Mouse (Mus musculus): ENCODE measurements around the gene Xndc1. TPM values are rescaled to one million over a fixed set of nuclear protein-coding genes. Genes with fewer than 3 reads are reported as not detected.

Xndc1 gene
- polyA plus RNA-seq, 1 experiment from 2014 or later = 5.8 TPM

- no peaks in the 10 kb centered on the region for H3K9me3 ChIP-seq (ENCODE audit: low read length)
- no peak for TF ChIP-seq EP300 (IDR thresholded peaks at IDR 0.05; ENCODE audit: low read depth)
- no peak for TF ChIP-seq CTCF (IDR thresholded peaks at IDR 0.05; ENCODE audit: low read depth)
- ATAC-seq = no peak
- no peaks in the 10 kb centered on the region for H3K36me3 ChIP-seq (replicated peaks; ENCODE audit: insufficient read depth, low read length)
- DNase-seq = no peak
- WGBS (ENCODE audit: insufficient replicate concordance) = 79% methylated on average over 45 of the region's 45 CpGs
- H3K4me3 ChIP-seq (ENCODE audit: low read depth, low read length) = no peak overlapping the region
- no peak overlapping the region for H3K4me2 ChIP-seq (ENCODE audit: low read depth, low read length)
- no peak overlapping the region for H3K27ac ChIP-seq (ENCODE audit: low read depth)
- H3K4me1 ChIP-seq (ENCODE audit: insufficient read depth) = no peaks in the 10 kb centered on the region
- H3K27me3 ChIP-seq (ENCODE audit: insufficient read depth, low read length) = no peaks in the 10 kb centered on the region
- H3K9ac ChIP-seq (replicated peaks) = no peak overlapping the region
Observed at GRCm38 (mm10) chr7:102113151-102113729, 47.9 kb downstream of the Xndc1 start.

- peaks cover 18% of the 10 kb centered on the region for H3K36me3 ChIP-seq (replicated peaks; ENCODE audit: insufficient read depth, low read length)
- H3K27me3 ChIP-seq (ENCODE audit: insufficient read depth, low read length) = no peaks in the 10 kb centered on the region
- no peaks in the 10 kb centered on the region for H3K4me1 ChIP-seq (ENCODE audit: insufficient read depth)
- no peak within 1 kb of the TSS for H3K27ac ChIP-seq (ENCODE audit: low read depth)
- no peak for ATAC-seq
- no peak within 1 kb of the TSS for H3K4me3 ChIP-seq (ENCODE audit: low read depth, low read length)
- TF ChIP-seq EP300 (IDR thresholded peaks at IDR 0.05; ENCODE audit: low read depth) (no peak), CTCF (IDR thresholded peaks at IDR 0.05; ENCODE audit: low read depth) (no peak)
- H3K9ac ChIP-seq (replicated peaks) = no peak within 1 kb of the TSS
- WGBS (ENCODE audit: insufficient replicate concordance) = 43% methylated on average over 7 of the region's 7 CpGs
- no peaks in the 10 kb centered on the region for H3K9me3 ChIP-seq (ENCODE audit: low read length)
- no peak for DNase-seq
- H3K4me2 ChIP-seq (ENCODE audit: low read depth, low read length) = no peak within 1 kb of the TSS
Observed at GRCm38 (mm10) chr7:102116579-102117331, 51.4 kb downstream of the Xndc1 start, which contains the start of gene Chrna10. TSS of gene Chrna10 (minus strand) at chr7:102116828.

- 76% methylated on average over 5 of the region's 6 CpGs for WGBS (ENCODE audit: insufficient replicate concordance)
- Histone ChIP-seq H3K9me3 (ENCODE audit: low read length) (no peaks in the 10 kb centered on the region), H3K27me3 (ENCODE audit: insufficient read depth, low read length) (no peaks in the 10 kb centered on the region), H3K36me3 (replicated peaks; ENCODE audit: insufficient read depth, low read length) (peaks cover 24% of the 10 kb centered on the region), H3K4me2 (ENCODE audit: low read depth, low read length) (no peak overlapping the region), H3K4me3 (ENCODE audit: low read depth, low read length) (no peak overlapping the region), H3K4me1 (ENCODE audit: insufficient read depth) (no peaks in the 10 kb centered on the region), H3K27ac (ENCODE audit: low read depth) (no peak overlapping the region), H3K9ac (replicated peaks) (no peak overlapping the region)
- no peak for ATAC-seq
- no peak for DNase-seq
- no peak for TF ChIP-seq EP300 (IDR thresholded peaks at IDR 0.05; ENCODE audit: low read depth)
- no peak for TF ChIP-seq CTCF (IDR thresholded peaks at IDR 0.05; ENCODE audit: low read depth)
Observed at GRCm38 (mm10) chr7:102117382-102117781, 52.1 kb downstream of the Xndc1 start.

GRCm38 (mm10) chr7:102120326-102120725 is 55.0 kb downstream of the Xndc1 start:
- H3K4me3 ChIP-seq (ENCODE audit: low read depth, low read length) = no peak overlapping the region
- ATAC-seq (no peak), DNase-seq (no peak)
- no peak overlapping the region for H3K4me2 ChIP-seq (ENCODE audit: low read depth, low read length)
- no peaks in the 10 kb centered on the region for H3K9me3 ChIP-seq (ENCODE audit: low read length)
- H3K4me1 ChIP-seq (ENCODE audit: insufficient read depth) = no peaks in the 10 kb centered on the region
- H3K9ac ChIP-seq (replicated peaks) = no peak overlapping the region
- WGBS (ENCODE audit: insufficient replicate concordance) = 89% methylated on average over 10 of the region's 10 CpGs
- no peak overlapping the region for H3K27ac ChIP-seq (ENCODE audit: low read depth)
- H3K36me3 ChIP-seq (replicated peaks; ENCODE audit: insufficient read depth, low read length) = peaks cover 53% of the 10 kb centered on the region
- H3K27me3 ChIP-seq (ENCODE audit: insufficient read depth, low read length) = no peaks in the 10 kb centered on the region
- TF ChIP-seq CTCF (IDR thresholded peaks at IDR 0.05; ENCODE audit: low read depth) (no peak), EP300 (IDR thresholded peaks at IDR 0.05; ENCODE audit: low read depth) (no peak)

GRCm38 (mm10) chr7:102132395-102132794 is 67.1 kb downstream of the Xndc1 start:
- no peak overlapping the region for H3K9ac ChIP-seq (replicated peaks)
- H3K36me3 ChIP-seq (replicated peaks; ENCODE audit: insufficient read depth, low read length) = peaks cover 79% of the 10 kb centered on the region
- DNase-seq (no peak), ATAC-seq (no peak; the same call in 1 of the 2 replicates)
- no peak overlapping the region for H3K4me3 ChIP-seq (ENCODE audit: low read depth, low read length)
- 71% methylated on average over 4 of the region's 4 CpGs for WGBS (ENCODE audit: insufficient replicate concordance)
- no peaks in the 10 kb centered on the region for H3K27me3 ChIP-seq (ENCODE audit: insufficient read depth, low read length)
- TF ChIP-seq CTCF (IDR thresholded peaks at IDR 0.05; ENCODE audit: low read depth) (no peak), EP300 (IDR thresholded peaks at IDR 0.05; ENCODE audit: low read depth) (no peak)
- no peaks in the 10 kb centered on the region for H3K9me3 ChIP-seq (ENCODE audit: low read length)
- no peak overlapping the region for H3K4me2 ChIP-seq (ENCODE audit: low read depth, low read length)
- H3K27ac ChIP-seq (ENCODE audit: low read depth) = no peak overlapping the region
- no peaks in the 10 kb centered on the region for H3K4me1 ChIP-seq (ENCODE audit: insufficient read depth)

Other genes starting within 250 kb of the Xndc1 start
- not detected in 2 replicates for gene Phox2a, start 247.2 kb upstream of the Xndc1 start, polyA plus RNA-seq (2015; fragmentation: Nextera tagmentation; extraction: Ambion mirVana)
- 5.0 TPM in 2 replicates for gene Inppl1, start 227.3 kb upstream of the Xndc1 start, polyA plus RNA-seq (2015; fragmentation: Nextera tagmentation; extraction: Ambion mirVana)
- 8.2 and 9.0 TPM in 2 replicates for gene Folr2, start 208.3 kb upstream of the Xndc1 start, polyA plus RNA-seq (2015; fragmentation: Nextera tagmentation; extraction: Ambion mirVana)
- 23.8 and 28.5 TPM in 2 replicates for gene Anapc15, start 201.8 kb upstream of the Xndc1 start, polyA plus RNA-seq (2015; fragmentation: Nextera tagmentation; extraction: Ambion mirVana)
- 0.63 and 0.92 TPM in 2 replicates for gene Folr1, start 194.7 kb upstream of the Xndc1 start, polyA plus RNA-seq (2015; fragmentation: Nextera tagmentation; extraction: Ambion mirVana)
- gene Lamtor1, start 159.6 kb upstream of the Xndc1 start, polyA plus RNA-seq (2015; fragmentation: Nextera tagmentation; extraction: Ambion mirVana) = 61.5 and 62.2 TPM in 2 replicates
- gene Tomt, start 159.2 kb upstream of the Xndc1 start, polyA plus RNA-seq (2015; fragmentation: Nextera tagmentation; extraction: Ambion mirVana) = 0.09 and 0.12 TPM in 2 replicates
- 2.5 and 3.1 TPM in 2 replicates for gene Lrrc51, start 131.6 kb upstream of the Xndc1 start, polyA plus RNA-seq (2015; fragmentation: Nextera tagmentation; extraction: Ambion mirVana)
- gene Numa1, start 131.4 kb upstream of the Xndc1 start, polyA plus RNA-seq (2015; fragmentation: Nextera tagmentation; extraction: Ambion mirVana) = 14.1 and 17.2 TPM in 2 replicates
- gene Il18bp, start 46.8 kb upstream of the Xndc1 start, polyA plus RNA-seq (2015; fragmentation: Nextera tagmentation; extraction: Ambion mirVana) = 37.7 and 40.6 TPM in 2 replicates
- 8.1 and 10.0 TPM in 2 replicates for gene Rnf121, start within 50 bp of the Xndc1 start, polyA plus RNA-seq (2015; fragmentation: Nextera tagmentation; extraction: Ambion mirVana)
- 0.15 and 0.20 TPM in 2 replicates for gene Xntrpc, start 202 bp downstream of the Xndc1 start, polyA plus RNA-seq (2015; fragmentation: Nextera tagmentation; extraction: Ambion mirVana)
- gene Trpc2, start 17.6 kb downstream of the Xndc1 start, polyA plus RNA-seq (2015; fragmentation: Nextera tagmentation; extraction: Ambion mirVana) = not detected in 2 replicates
- gene Art1, start 36.2 kb downstream of the Xndc1 start, polyA plus RNA-seq (2015; fragmentation: Nextera tagmentation; extraction: Ambion mirVana) = 0.22 and 4.0 TPM in 2 replicates
- 0.13 and 0.30 TPM in 2 replicates for gene Art5, start 44.0 kb downstream of the Xndc1 start, polyA plus RNA-seq (2015; fragmentation: Nextera tagmentation; extraction: Ambion mirVana)
- not detected in 2 replicates for gene Chrna10, start 51.3 kb downstream of the Xndc1 start, polyA plus RNA-seq (2015; fragmentation: Nextera tagmentation; extraction: Ambion mirVana)
- gene Nup98, start 144.7 kb downstream of the Xndc1 start, polyA plus RNA-seq (2015; fragmentation: Nextera tagmentation; extraction: Ambion mirVana) = 7.0 and 8.6 TPM in 2 replicates
- gene Pgap2, start 144.7 kb downstream of the Xndc1 start, polyA plus RNA-seq (2015; fragmentation: Nextera tagmentation; extraction: Ambion mirVana) = 27.2 and 28.7 TPM in 2 replicates
- 52.3 and 54.5 TPM in 2 replicates for gene Rhog, start 190.5 kb downstream of the Xndc1 start, polyA plus RNA-seq (2015; fragmentation: Nextera tagmentation; extraction: Ambion mirVana)
- 15.6 and 17.9 TPM in 2 replicates for gene Stim1, start 202.3 kb downstream of the Xndc1 start, polyA plus RNA-seq (2015; fragmentation: Nextera tagmentation; extraction: Ambion mirVana)

Measured in liver, postnatal 0 days (tissue).